Mouse (Mus musculus) lung, postnatal 14 days (tissue): Measurements from ENCODE around the gene Jade1.

Source experiments
- DNase-seq: peaks from one replicate; pipeline ENCODE4 v3.0.0; 2021

Gene Jade1

DNA sequence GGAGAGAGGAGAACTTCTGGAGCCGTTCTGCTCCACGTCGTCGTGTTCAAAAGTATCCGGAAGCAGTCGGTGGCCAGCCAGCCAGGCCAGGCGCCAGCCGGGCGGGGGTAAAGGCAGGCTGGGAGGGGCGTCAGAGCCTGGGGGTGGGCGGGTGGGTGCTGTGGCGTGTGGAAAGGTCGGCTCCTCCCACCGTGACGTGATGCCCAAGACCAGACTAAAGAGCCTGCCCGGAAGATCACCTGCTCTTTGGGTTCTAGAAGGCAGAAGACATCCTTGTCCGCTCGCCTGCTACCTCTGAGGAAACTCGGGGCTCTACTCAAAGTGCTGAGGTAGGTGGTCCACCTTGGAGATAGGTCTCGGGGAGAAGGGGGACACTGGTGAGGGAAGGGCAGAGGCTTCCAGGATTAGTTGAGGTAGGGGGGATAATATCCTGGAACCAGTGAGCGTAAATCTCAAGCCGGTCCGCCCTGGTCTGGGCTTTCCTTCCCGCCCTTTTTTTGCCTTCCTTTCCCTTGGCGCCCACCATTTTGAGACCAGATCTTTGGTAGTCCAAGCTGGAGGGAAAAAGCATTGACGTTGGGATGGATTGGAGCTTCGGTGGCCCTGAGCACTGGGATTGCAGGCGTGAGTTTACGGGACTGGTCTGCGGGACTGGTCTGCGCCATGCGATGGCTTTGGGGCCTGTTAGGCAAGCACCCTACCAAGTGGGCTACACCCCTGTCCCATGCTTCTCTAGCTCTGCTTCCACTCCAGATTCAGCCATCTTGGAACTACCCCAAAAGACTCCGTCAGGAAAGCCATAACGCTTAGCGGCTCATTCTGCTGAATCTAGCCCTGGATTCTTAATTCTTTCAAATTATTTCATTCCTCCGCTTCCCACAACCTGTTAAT is at the start of gene Jade1:
Jade1 (plus strand) TSS at position 241 of the 891 bp plus-strand sequence.
- no peak for DNase-seq

DNA sequence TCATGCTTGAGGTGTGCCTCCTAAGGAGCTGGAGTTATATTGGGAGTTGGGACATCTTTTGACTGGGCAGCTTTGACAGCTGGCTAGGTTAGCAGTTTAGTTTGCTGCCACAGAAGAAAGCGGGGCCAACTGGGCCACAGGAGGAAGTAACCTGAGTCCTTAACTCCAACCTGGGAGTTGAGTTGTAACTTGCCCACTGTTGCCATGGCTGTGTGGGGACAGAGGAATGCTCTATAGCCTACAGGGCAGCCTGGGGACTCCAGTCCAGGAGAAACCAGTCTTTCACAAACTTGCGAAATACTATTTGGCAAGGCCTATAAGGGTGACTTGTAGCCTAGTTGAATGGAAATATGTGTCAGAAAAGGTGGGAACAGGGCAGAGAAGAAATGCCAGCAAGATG is 46.1 kb upstream of the Jade1 start:
- DNase-seq, result peak; percentile 26

DNA sequence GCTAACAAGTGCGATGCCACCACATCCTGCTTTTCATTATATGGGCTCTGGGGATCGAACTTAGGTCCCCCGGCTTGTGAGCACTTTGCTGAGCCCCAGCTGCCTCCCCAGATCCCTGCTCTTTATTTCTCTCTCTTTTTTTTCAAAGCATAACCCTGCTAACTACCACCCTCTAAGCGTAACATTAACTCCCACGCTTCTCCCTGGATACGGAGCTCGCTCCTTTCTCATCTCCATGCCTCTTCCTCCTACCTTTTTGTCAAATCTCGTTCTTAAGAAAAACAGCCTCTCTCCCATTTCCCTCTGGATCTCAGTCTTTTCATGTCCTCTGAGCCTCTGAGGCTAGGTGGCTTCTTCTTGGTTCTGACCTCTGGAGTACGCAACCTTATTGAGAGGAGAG is 45.3 kb upstream of the Jade1 start:
- DNase-seq, result no peak

DNA sequence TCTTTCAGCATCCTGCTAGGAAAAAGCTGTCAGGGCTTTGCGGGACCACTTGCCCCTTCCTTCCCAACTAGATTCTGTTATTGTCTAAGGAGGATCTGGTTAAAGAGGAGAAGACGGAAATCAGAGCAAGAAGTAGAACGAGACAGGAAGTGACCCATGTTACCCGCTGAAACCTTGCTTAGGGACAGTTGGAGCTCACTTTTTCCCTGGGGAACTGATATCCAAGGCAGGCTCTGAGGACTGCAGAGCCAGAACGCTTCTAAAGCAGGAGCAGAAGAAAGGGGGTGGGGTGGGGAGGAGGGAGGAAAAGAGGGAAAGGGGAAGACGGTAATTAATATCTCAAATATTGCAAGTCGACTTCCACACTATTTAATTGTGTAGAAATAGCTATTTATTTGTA is 44.8 kb upstream of the Jade1 start:
- no peak for DNase-seq

GRCm38 (mm10) chr3:41514003-41514402 is 41.5 kb upstream of the Jade1 start:
- DNase-seq, result no peak

DNA sequence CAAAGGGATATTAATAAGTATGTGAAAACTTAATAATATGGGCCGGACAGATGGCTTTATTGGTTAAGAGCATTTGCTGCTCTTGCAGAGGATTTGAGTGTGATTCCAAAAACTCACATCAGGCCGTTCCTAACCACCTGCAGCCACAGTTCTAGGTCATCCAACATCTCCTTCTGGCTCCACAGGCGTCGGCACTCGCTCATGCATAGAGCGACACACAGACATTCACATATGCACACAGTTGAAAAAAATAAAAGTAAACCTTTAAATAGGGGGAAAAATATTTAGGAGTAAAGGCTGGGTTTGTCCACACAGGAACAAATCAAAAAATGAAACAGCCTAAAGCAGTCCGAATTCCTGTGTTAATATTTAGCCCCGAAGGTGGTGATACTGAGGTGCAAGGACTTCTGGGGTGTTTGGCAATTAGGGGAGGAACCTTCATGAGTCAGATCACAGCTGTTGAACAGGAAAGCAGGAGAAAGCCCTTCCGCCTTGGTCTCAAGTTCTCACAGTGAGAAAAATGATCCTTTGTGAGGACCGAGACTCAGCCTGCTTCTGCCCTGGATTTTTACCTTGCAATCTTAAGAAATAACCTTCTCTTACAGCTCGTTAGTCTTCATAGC is 40.7 kb upstream of the Jade1 start:
- no peak for DNase-seq

DNA sequence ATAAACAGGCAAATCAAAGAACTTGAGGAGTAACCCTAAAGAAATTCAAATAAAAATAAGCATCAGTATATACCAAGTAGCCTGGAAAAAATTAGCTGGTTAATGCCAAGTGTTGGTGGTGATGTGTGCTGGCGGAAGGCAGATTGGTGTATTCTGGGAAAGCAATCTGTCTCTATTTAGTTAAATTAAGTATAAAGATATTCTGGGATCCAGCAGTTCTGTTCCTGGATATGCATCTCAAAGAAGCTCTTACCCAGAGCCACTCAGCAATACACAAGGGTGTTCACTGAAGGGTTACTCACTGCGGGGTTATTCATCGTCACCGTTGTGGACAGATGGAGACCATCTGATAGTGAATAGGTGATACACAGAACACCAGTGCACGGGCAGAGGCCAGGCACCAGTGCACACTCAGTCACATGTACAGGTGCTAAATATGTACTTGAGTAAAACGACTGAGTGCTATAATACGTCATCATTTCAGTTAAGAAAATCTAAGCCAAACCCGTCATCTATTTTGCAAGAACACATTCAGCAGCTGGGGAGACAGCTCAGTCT is 38.5 kb upstream of the Jade1 start:
- no peak for DNase-seq

DNA sequence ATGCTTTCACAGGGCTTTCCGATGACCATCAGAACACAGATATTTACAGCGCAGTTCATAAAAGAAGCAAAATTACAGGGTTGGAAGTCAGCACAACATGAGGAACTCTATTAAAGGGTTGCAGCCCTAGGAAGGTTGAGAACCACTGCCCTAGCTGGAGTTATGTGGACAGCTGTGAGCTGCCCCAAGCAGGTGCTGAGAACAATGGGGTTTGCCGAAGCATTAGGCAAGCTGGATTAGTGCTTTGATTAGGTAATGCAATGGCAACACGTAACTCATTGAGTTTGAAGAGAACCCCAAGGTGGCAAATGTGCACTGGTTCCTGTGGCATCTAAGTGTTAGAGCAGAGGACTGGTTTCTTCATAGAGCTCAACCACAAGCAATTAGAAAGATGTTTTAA is 34.6 kb upstream of the Jade1 start:
- DNase-seq, result no peak

GRCm38 (mm10) chr3:41521733-41522132 is 33.8 kb upstream of the Jade1 start:
- no peak for DNase-seq

DNA sequence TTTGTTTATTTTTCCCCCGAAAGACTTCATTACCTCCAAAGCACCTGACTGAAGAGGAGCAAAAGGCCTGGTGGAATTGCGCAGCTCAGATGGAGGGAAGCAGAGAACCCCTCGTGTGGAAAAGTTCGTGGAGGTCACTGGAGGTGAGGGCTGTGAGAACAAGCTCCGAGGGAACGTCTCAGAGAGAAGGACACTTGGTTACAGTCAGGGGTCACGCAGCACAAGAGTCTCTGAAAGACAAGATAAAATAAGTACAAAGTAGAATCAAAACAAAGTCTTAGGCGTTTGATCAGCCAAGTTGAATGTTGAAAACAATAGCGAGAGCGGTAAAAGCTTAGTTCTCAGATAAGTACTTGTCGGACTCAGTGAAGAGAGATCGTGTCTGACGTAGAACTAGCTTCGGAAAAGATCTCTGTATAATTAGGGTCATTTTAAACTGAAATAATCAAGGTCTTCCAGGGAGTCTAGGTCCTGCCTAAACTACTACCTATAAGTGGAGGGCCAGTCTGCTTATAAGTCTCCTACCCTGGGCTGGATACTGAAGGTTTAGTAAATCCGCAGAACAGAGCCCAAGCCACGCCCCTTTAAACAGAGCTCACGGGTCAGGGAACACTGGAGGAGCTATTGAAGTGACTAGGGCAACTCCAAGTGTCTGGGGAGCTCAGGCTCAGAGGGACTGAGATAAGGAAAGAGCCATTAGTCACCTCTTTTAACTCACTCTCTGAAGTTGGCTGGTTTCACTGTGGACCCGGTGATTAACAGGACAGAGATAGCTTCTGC is 33.1 kb upstream of the Jade1 start:
- DNase-seq, result peak; percentile 36

DNA sequence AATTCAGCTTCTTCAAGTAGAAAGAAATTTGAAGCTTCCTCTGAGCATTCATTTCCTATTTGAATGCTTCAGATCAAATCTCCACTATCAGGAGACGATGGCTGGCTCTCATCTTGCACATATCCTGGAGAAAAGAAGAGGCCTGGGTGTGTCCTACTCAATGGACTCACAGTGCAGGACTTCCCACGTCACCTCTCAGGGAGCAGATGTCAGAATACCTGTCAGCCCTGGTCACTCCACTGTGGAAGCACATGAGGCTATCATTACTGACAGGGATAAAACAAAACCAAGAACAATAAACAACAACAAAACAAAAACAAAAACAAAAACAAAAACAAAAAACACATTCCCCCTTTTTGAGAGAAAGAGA is 32.5 kb upstream of the Jade1 start:
- DNase-seq, result no peak

- no peak for DNase-seq
These were observed 32.1 kb upstream of the Jade1 start for GRCm38 (mm10) chr3:41523460-41523859.

DNA sequence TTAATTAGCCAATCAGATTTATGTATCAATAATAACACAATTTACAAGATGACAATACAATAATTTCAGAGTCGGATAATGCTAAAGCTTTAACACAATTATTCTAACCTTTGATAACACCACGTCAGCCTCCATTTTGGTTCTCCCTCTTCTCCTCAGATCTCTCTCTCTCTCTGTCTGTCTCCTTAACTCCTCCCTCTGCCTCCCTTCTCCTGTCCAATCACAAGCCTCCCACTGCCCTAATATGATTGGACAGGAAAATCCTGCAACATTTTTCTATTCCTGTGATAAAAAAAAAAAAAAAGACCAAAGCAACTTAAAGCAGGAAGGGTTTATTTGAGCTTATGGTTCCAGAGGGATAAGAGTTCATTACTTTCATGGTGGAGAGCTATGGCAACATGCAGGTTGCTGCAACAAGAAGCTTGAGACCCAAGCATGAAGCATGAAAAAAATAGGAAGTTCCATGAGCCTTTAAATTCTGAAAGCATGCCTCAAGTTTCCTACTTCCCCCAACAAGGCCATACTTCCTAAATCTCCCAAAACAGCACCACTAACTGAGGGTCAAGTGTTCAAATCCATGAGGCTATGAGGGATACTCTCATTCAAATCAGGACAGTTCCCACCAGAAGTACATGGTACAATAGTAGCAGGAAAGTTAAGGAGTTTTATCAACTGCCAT is 27.1 kb upstream of the Jade1 start:
- no peak for DNase-seq

DNA sequence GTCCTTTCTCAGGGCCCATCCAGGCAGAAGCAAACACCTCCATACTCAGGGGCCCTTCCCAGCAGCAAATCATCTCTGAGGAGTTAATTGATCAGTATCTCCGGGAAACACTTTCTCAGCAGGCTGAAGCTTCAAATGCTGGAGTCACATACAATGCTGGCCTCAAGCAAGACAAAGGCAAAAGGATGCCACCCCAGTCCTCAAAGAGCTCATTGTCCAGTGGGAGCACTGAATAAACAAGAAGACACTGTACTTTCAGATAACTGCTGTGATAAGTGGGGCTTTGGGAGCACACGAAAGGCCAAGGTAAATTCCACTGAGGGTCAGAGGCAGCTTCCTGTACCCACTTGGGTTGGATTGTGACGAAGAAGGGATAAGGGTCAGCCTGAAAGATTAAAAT is 25.4 kb upstream of the Jade1 start:
- no peak for DNase-seq

GRCm38 (mm10) chr3:41531541-41531940 is 24.0 kb upstream of the Jade1 start:
- DNase-seq, result no peak

- no peak for DNase-seq
These were observed 23.4 kb upstream of the Jade1 start for GRCm38 (mm10) chr3:41532109-41532508.

- DNase-seq, result no peak
These were observed 21.9 kb upstream of the Jade1 start for GRCm38 (mm10) chr3:41533660-41534059.

DNA sequence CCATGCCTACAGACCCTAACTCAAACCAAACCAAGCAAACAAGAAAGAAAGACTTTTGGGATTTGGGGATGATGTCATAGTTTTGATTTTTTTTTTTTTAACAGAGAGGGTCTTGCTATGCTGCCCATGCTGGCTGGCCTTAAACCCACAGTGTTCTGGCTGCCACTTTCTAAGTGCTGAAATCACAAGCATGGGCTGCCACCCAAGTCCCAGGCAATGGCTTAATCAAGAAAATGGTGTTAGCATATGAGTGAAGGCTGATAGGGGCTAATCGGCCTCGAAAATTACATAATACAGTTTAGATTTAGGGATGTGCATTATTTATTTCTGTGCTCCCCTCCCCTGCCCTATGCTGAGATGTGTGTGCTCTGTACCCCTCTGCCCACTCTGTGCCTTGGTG is 17.6 kb upstream of the Jade1 start:
- no peak for DNase-seq

- DNase-seq, result no peak
These were observed 14.2 kb upstream of the Jade1 start for GRCm38 (mm10) chr3:41541313-41541712.

- peak; percentile 20 for DNase-seq
These were observed 11.1 kb upstream of the Jade1 start for GRCm38 (mm10) chr3:41544451-41544850.

GRCm38 (mm10) chr3:41547289-41547688 is 8.2 kb upstream of the Jade1 start:
- no peak for DNase-seq

DNA sequence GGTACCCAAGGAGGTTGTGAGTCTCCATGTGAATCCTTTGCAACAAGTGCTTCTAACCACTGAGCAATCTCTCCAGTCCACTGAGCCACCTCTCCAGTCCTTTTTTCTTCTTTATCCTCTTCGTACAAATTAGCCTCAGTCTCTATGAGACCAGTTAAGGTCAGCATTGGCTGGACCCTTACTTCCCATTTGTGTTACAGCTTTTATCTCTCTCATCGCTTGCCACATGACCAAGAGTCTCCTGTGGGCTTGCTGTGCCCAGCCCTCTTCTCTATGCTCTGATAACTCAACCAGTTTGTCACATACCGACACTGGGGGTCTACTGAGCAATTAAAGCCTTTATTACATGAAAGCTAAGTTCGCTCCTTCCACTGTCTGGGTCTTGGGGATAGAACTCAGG is 7.3 kb upstream of the Jade1 start:
- DNase-seq, result no peak

GRCm38 (mm10) chr3:41551671-41552070 is 3.9 kb upstream of the Jade1 start:
- no peak for DNase-seq
